Mouse (Mus musculus): Measurements from ENCODE around the gene Atf3.

Atf3 gene

DNA sequence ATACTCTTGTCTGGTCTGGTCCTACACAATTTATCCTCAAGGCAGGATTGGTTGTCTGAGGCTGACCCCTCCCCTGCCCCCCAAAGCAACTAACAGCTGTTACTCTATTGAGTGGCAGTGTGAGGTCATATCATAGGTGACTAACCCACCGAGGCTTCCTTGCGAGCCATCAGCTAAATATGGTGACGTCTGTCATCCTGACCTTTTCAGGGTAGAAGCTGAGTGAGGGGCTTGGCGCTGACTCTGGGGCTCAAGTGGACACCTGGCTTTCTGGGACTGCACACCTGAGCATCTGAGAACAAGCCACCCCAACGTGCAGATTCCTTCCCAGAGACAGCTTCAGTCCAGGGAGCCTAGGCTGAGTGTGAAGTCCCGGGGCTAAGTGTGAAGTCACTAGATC is at the start of gene Atf3:
Atf3 (minus strand) TSS at position 101 of the 400 bp plus-strand sequence.
- DNase-seq (ENCODE audit: low read depth, low spot score) = no peak

DNA sequence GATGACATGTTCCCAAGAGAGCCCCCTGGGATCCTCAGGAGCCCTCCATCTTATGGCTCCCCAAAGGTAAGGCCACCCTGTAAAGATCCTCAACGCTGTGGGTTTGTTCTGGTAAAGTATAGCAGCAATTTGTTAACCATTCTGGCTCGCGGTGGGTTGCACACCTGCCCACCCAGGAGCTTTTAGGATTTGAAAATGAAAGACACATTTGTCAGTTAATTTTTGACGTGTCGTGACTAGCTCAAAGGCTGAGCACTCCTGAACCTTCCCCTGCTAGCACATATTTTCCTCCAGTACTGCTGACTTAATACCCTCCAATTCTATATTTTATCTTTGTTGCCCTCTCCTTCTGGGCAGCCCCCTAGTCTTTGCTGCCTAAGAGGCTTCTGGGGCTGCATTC is 49.3 kb upstream of the Atf3 start:
- DNase-seq (ENCODE audit: low read depth, low spot score) = no peak

DNA sequence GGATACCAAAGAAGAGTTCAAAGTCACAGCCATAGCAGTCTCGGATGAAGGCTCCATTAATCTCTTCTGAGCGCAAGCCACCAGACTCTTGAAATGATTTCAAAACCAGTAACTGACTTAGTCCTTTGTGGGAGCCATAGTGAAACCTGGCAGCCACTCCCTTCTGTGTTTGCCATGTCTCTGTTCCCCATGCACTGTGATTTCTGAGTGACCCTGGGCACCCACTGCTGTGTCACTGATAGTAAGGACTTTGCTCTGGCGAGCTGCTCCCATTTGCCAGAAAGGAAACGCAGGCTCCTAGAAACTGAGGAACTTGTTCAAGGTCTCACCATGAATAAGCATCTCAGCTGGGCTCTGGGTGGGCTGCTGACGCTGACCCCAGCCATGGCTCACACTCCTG is 45.6 kb upstream of the Atf3 start:
- DNase-seq (ENCODE audit: low read depth, low spot score) = no peak

DNA sequence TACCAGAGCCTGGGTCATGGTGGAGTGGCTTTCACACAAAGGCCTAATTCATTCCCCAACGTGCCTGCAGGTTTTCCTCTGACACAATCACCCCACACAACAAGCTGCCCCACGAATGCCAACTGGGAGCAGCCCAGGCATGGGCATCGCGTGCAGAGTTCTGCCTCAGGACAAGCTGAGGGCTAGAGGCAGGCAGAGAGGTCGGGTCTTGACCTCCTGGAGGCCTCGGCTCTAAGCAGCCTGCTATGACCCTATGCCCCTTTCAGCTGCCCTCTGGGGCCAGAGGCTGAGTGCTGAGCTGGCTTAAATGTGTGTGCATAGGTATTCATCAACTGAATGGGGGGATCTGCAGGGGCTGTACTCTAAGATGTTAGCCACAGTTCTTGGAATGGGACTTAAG is 44.0 kb upstream of the Atf3 start:
- no peak for DNase-seq (ENCODE audit: low read depth, low spot score)

DNA sequence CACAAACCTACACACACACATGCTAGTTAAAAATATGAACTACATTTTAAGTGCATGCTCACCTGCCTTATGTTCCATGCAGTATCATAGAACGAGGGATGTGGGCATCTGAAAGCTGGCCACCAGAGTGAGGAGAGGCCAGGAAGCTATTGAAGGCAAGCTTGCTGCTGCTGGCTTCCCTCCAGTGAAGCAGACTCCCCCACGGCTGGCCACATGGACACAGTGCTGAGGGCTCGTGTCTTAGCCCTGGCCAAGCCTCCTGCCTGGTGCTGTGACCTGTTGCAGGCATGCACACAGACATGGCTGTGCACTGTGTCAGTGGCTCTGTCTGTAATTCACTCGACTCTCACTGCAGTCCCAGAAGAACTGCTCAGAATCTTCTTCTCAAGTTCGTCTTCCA is 41.8 kb upstream of the Atf3 start:
- DNase-seq (ENCODE audit: low read depth, low spot score) = no peak

DNA sequence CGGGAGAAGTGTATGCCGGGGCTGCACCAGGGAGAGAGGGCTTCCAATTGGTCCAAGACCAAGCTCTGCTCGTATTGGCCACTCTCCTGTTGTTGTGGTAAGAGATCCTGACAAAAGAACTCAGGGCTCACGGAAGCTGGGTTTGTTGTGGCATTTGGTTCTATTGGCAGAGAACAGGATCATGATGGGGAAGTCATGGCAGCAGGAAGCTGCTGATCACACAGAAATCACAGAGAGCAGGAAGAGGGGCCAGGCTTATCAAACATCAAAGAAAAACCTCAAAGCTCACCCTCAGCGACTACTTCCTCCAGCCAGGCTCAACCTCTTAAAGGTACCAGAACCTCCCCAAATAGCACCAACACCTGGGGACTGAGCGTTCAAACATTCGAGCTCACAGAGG is 41.3 kb upstream of the Atf3 start:
- no peak for DNase-seq (ENCODE audit: low read depth, low spot score)

DNA sequence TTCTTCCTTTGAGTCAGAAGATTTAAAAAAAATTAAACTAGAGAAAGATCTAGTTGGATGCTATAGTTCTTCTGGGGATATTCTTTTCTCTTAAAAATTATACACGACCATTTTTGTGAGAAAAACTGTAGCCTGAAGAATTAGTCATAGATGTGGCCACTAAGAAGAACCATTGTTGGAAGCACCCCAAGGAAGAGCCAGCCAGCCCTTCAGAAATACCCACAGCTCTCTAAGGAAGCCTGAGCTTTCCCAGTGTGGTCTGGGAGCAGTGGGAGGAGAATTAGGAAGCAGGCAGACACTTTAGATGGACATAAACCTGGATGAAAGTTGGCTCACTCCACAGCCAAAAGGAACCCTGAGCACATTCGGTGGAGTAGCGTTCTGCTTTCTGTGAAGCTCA is 40.7 kb upstream of the Atf3 start:
- DNase-seq (ENCODE audit: low read depth, low spot score) = no peak

DNA sequence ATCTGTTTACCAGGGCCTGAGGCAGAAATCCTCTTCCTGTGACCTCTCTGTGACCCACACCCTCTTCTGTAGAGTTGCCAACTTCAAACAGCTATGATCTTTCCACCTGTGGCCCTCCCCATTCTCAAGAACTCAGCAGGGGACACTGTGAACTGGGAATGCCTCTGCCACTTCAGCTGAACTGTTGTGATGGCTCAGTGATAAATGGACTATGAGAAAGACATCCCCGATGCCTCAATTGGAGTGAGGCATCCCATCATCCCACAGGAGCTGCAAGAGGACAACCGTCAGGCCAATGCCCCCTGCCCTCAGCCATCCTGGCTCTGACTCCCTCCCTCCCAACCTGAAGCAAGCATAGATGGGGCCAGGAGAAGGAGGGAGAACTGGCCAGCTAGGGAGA is 40.1 kb upstream of the Atf3 start:
- no peak for DNase-seq (ENCODE audit: low read depth, low spot score)

DNA sequence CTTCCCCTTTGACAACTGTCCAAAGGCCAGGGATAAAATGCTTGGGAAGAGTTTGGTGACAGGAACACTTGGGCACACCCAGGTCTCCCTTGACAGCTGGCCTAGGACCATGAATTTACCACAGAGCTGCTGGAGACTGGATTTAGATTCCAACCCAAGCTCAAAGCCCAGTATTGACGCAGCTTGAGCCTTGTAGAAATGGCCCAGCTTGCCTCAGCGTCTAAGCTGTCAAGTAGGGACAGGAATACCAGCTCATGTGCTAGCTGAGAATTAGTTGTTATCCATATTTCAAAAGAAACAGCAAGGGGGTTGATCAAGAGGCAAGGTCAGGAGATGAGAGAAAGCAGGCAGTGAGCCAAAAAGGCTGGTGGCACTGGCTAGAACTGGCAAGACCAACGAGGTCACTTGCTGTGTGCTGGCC is 39.5 kb upstream of the Atf3 start:
- DNase-seq (ENCODE audit: low read depth, low spot score) = no peak

DNA sequence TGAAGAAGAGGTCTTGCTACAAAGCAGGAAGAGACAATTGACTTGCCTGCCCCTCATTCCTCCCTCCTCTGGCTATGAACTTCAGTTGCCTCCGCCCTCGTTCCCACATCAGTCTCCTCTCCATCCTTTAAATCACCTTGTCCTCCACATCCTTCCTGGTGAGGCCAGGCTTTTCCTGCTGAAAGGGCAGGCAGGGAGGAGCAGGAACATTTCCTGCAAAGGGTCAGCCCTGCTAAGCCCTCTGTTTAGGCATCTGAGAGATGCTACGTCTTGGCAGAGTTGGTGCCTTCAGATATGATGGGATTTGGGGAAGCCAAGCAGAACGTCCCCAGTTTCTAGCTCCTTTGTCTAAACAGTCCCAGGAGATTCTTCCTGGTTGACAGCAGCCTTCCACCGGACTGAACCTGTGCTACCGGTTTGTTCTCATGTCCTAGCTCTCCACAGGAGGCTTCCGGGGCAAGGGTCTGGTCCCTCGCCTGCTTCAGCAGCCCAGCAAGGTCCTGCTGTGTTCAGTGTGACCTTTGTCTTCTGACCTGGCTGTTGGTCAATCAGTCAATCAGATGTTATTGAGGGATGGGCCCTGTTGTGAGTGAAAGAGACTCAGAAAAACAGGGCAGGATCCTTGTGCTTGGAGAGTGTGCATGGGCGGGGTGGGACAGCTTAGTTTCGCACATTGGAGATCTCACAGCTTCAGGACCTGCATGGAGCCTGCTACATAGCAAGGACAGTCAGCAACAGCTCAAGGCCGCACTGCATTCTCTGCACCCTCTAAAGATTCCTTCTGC is 38.9 kb upstream of the Atf3 start:
- DNase-seq (ENCODE audit: low read depth, low spot score) = no peak

DNA sequence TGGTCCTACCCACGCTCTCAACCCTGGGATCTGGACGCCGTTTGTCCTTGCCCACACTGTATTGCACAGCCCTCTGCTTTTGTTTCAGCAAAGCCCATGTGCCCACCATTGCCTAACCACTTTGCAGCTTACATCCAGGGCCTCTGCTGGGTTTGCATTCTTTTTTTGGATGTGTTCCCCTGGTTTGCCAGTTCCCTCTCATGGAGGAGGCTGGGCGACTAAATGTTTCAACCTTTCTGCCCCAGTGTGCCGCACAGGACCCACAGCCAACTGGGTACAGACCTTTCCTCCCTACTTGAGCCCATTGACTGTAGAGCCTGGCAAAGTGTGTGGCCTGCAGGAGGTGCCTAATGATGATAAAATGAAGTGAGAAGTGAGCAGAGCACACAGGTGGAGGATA is 38.3 kb upstream of the Atf3 start:
- no peak for DNase-seq (ENCODE audit: low read depth, low spot score)

DNA sequence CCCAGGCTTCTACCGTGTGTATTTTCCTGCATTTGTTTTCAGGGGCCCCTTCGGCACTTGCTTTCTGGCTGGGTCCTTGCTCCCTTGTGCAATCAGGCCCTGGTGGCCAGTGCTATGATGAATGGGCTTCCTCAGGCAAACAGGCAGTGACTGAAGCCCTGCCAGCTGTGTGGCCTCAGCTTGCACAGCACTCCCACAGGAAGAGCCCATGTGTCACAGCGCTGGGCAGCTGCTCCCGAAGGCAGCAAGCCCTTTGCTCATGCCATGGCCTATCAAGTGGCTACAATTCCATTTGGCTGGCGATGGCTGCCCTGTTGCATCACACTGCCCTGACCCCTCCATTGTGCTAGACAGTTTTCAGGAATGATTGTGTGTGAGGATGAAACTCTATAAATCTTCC is 36.6 kb upstream of the Atf3 start:
- DNase-seq (ENCODE audit: low read depth, low spot score) = no peak

DNA sequence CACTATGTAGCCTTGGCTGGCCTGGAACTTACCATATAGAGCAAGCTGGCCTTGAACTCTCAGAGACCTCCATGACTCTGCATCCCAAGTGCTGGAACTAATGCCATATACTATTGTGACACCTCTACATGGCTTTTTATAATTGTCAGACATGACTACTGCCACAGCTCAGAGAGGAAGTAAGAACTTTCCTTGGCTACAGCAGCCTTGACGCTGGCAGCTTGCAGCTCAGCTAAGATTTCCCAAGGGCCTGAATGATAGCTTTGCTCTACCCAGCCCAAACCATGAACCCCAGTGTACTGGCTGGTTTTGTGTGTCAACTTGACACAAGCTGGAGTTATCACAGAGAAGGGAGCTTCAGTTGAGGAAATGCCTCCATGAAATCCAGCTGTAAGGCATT is 35.8 kb upstream of the Atf3 start:
- no peak for DNase-seq (ENCODE audit: low read depth, low spot score)

DNA sequence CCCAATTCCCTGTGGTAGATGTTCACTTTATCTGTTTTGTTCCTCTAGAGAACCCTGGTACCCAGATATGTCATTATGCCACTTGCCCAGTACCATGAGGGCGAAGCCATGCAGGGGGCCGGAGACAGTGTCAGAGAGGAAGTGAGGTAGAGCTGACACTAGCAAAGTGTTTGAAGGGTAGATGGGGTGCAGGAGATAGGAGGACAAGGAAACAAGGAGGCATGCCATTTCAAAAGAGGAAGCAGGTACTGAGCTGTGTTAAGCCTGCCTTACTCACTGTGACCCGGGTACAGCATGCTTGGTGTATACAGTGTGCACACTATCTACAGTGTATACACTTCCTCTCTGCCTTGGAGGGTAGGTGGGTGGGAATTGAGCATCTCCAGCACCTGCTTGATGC is 32.1 kb upstream of the Atf3 start:
- DNase-seq (ENCODE audit: low read depth, low spot score) = no peak

DNA sequence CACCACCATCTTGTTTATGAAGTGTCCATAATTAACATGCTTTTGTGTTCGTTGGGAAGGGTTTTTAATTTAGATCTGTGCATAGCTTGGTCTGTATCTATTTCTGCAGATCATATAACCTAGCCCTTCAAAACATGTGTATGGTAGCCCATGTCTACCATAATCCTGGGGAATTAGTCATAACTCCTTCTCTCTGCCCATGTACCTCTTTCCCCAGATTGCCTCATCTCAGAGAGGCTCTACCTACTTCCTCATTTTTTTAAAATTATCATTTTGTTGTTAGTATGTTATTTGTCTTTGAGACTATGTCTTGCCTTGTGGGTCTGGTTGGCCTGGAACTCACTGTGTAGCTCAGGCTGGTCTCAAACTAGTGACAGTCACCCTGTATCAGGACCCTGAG is 30.6 kb upstream of the Atf3 start:
- DNase-seq (ENCODE audit: low read depth, low spot score) = no peak

DNA sequence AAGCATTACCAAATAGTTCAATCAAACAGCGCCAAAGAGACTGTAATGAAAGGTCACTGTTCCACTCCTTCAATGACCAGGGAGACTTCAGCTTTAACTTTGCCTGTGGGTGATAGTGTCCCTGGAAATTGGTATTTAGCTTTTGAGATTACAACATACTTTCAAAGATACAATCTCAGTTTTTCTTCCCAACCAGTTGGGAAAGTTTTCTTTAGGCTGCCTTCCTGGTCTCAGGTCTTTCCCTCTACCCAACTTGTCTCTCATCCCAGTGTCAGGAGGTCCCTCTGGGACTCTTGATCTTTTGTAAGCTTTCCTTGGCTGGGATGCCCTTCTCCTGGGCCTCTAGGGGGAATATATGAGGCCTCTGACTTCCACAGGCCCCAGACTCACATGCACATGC is 29.7 kb upstream of the Atf3 start:
- DNase-seq (ENCODE audit: low read depth, low spot score) = no peak

DNA sequence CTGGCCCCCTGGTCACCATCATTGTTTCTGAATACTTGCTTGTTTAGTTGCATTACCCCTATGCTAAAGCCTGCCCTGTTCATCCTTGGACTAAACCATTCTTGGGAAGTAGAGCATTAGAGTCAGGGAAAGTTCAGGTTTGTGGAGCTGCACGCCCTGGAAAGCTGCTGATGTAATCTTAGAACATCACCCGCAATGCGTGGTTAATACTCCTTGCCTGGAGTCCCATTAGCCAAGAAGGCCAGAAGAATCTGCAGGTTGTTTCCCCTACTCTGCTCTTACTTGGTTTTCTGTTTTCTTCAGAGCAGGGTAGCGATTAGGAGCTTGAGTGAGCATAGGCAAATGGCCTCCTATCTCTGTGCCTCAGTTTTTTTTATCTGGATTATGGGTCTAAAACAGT is 26.0 kb upstream of the Atf3 start:
- no peak for DNase-seq (ENCODE audit: low read depth, low spot score)

DNA sequence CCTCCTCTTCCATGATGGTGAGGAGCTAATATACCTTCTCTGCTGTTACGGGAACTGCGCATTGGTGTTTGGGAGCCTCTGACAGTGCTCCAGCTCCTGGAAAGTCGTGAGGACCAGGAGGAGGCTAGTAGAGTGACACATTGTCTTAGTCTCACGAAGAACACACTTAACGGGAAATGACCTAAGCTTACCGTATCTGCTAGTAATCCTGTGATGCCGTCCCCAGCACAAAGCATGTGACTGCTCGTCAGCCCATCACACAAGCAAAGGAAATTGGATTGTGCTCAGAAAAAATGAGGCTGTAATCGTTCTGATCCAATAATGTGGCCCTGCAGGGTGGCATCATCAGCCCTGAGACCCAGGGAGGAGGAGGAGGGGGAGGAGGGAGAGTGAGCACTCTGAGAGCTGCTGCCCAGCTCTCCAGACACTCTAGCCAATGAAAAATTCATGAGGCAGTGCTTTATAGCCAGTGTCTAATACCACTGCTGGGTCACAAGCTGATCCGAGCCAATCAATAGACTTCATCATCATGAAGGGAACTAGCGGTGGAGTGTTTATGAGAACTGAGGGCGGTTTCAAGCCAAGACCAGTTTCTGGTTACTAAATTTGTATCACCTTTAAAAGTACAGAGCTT is 24.3 kb upstream of the Atf3 start:
- no peak for DNase-seq (ENCODE audit: low read depth, low spot score)

DNA sequence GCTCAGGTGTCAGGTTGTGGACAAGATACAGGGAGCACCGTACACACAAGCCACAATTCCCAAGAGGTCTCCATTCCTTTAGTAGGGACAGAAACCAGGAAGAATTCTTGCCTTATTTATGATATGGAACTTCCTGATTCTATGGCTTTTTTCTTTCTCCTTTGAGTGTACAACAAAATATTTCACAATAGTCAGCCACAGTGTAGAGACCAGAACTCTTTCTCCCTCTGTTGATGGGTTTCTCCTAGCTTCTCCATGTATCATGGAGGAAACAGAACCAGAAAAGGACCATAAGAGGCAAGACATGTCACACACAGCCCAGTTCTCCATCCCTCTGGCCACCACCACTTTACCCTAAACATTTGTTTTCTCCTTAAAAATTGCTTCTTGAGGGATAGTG is 23.7 kb upstream of the Atf3 start:
- DNase-seq (ENCODE audit: low read depth, low spot score) = no peak

DNA sequence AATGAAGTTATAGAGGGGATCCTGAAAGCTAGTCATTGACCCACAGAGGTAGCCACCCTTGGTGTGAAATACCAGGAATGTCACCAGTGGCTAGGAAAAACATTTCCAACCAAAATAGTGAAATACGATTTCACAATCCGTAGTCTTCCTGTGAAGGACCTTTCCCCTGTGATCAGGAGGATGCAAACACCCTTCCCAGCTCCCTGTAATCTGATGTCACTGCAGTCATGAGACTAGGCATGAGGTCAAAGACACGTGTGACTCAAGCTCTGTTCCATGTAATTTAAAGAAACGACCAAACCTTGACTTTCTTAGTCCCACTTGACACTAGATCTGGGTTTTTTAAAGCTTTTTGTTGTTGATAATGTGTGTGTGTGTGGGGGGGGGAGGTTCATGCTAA is 21.8 kb upstream of the Atf3 start:
- DNase-seq (ENCODE audit: low read depth, low spot score) = no peak

DNA sequence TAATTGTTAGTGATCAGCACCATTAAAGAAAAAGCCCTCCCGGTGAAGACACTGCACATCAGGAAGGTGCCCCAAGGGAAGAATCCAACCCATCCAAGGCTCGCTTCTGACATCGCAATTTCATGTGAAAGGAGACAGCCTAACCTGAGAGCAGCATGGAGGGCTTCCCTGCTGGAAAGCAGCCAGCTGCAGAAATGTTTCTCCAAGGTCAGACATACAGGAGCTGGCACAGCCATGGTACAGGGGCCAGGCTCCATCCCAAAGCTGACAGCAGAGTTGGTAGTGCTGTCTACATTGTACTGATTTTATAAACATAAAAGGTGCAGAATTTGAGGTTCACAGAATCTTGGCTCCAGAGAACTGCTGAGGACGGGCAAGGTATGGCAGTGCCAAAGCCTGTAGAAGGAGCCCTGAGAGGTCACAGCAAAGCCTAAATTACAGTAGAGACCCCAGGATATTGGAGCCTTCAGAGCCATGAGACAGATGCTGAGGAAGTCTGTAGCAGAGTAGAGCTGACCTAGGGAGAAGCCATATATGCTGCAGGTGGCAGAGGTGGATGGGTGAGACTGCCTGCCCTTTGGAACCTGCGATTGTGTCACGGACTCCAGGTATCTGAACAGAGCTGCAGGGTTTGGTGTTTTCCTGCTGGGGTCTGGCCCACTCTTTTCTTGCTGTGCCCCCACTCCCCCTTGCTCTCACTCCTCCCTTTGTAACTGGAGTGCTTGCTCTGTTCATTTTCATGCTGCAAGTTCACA is 18.1 kb upstream of the Atf3 start:
- no peak for DNase-seq (ENCODE audit: low read depth, low spot score)

DNA sequence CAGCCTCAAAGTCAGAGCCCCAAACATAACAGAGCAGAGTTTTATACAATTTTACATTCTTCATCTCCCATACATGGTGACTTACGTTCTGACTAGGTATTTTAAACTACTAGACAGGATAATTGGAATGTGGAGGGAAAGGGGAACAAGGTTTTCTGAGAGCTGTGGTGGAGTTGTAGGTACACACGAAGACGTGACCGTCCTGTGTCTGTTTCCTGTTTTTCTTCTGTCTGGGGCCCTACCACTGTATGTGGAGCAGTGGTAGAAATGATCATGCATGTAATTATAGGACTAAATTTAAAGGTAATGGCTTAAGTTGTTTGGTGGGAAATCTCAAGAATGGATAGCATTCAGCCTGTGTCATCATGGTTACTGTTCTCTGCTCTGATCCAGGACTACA is 17.0 kb upstream of the Atf3 start:
- DNase-seq (ENCODE audit: low read depth, low spot score) = no peak

DNA sequence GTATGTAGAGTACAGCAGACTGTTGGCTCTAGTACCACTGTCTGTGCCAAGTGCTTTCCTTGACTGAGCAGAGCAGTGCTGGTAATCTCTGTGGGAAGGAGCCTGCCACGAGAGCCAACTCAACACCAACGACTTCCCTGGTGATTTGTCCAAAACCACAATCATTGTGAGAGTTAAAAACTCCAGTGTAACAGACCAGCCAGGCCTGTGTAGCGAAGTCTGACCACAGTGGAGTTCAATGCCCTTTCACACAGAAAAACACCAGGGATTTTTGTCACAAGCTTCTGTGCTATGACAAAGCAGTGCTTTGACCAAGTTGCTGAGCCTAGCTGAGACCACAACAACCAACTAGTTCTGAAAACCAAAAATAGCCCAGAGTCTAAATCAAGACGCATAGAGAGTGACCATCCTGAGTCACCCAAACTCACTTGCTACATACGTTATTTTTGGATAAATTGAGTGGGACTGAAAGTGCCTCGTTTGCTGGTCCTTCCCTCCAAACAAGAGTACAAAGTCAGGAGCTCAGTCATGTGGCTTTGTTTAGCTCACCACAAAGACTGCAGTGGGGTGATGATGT is 12.6 kb upstream of the Atf3 start:
- no peak for DNase-seq (ENCODE audit: low read depth, low spot score)
